Mouse (Mus musculus): ENCODE data around the gene Ece1. TPM values are rescaled to one million over a fixed set of nuclear protein-coding genes. Genes with fewer than 3 reads are reported as not detected.
A peak's percentile ranks its signal among the peaks of the same experiment; 100 is the strongest.

Ece1 gene
- polyA plus RNA-seq, 1 experiment, result 69.9 TPM

DNA sequence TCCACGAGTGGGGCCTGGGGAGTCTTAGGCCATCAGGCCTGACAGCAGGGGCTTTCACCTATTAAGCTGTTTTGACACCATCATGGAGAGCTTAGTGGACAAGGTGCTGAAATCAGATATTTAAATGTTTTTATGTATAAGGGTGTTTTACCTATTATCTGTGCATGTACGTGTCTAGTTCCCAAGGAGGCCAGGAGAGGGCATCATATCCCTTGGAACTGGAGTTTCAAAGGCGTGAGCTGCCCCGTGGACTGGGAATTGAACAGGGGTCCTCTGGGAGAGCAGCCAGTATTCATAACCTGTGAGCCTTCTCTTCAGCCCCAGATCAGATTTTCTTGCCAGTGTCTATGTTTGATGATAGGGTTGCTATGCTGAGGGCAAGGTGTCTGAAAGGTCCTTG lies 128.4 kb downstream of the Ece1 start:
- Histone ChIP-seq H3K79me2 (ENCODE audit: control insufficient read depth, insufficient read depth) (peaks cover 15% of the 10 kb centered on the region), H3ac (ENCODE audit: control insufficient read depth, insufficient read length) (no peak overlapping the region), H3K36me3 (ENCODE audit: control insufficient read depth, insufficient read depth) (no peaks in the 10 kb centered on the region), H3K4me3 (no peak overlapping the region), H3K4me2 (ENCODE audit: low read depth) (no peak overlapping the region), H3K27me3 (ENCODE audit: control insufficient read depth, insufficient read depth, insufficient read length) (no peaks in the 10 kb centered on the region)
- TF ChIP-seq POLR2A (IDR thresholded peaks at IDR 0.05; ENCODE audit: insufficient read length, low read depth) (no peak), TCF12 (IDR thresholded peaks at IDR 0.05; ENCODE audit: insufficient read depth, poor library complexity, severe bottlenecking) (no peak), E2F4 (IDR thresholded peaks at IDR 0.05; ENCODE audit: insufficient read depth) (no peak), CEBPB (IDR thresholded peaks at IDR 0.05; ENCODE audit: insufficient read depth, poor library complexity, severe bottlenecking) (no peak), MYOD1 (IDR thresholded peaks at IDR 0.05; ENCODE audit: control insufficient read depth in 1 of 3, insufficient read length in 2 of 3, low read depth in 2 of 3) (no peak), SRF (IDR thresholded peaks at IDR 0.05; ENCODE audit: control insufficient read depth, insufficient read length, low read depth) (no peak), REST (IDR thresholded peaks at IDR 0.05; ENCODE audit: insufficient read depth, insufficient read length) (no peak), POLR2AphosphoS2 (IDR thresholded peaks at IDR 0.05; ENCODE audit: insufficient read length, low read depth) (no peak), MAX (IDR thresholded peaks at IDR 0.05; ENCODE audit: low read depth) (no peak), TCF3 (IDR thresholded peaks at IDR 0.05; ENCODE audit: insufficient read length, low read depth) (no peak), USF1 (IDR thresholded peaks at IDR 0.05; ENCODE audit: low read depth) (no peak), MYOG (IDR thresholded peaks at IDR 0.05; ENCODE audit: control insufficient read depth in 1 of 3, insufficient read depth in 1 of 3, insufficient read length in 2 of 3, low read depth in 2 of 3) (no peak)

DNA sequence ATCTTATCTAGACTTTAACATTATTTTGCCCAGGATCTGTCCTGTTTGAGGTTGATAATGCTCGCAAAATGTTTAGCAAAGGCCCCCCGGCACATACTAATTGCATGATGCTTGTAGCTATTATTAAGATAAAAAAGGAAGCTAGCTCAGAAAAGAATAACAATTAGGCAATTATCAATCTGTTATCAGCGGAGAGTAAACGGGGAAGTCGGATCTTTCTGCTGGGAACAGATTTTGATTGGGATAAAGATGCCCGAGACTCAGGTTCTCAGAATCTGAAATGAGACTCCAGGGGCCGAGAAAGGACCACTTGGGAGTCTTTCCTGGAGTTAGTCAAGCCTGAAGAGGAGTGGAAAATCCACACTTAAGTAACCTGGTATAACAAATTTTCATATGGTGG lies 129.2 kb downstream of the Ece1 start:
- no peak for TF ChIP-seq MAX (IDR thresholded peaks at IDR 0.05; ENCODE audit: low read depth)
- TF ChIP-seq MYOD1 (IDR thresholded peaks at IDR 0.05; ENCODE audit: control insufficient read depth in 1 of 3, insufficient read length in 2 of 3, low read depth in 2 of 3), result no peak
- TF ChIP-seq CEBPB (IDR thresholded peaks at IDR 0.05; ENCODE audit: insufficient read depth, poor library complexity, severe bottlenecking), result no peak
- no peak for TF ChIP-seq REST (IDR thresholded peaks at IDR 0.05; ENCODE audit: insufficient read depth, insufficient read length)
- TF ChIP-seq POLR2A (IDR thresholded peaks at IDR 0.05; ENCODE audit: insufficient read length, low read depth), result no peak
- no peak for TF ChIP-seq SRF (IDR thresholded peaks at IDR 0.05; ENCODE audit: control insufficient read depth, insufficient read length, low read depth)
- no peak for TF ChIP-seq USF1 (IDR thresholded peaks at IDR 0.05; ENCODE audit: low read depth)
- no peak for TF ChIP-seq E2F4 (IDR thresholded peaks at IDR 0.05; ENCODE audit: insufficient read depth)
- TF ChIP-seq MYOG (IDR thresholded peaks at IDR 0.05; ENCODE audit: control insufficient read depth in 1 of 3, insufficient read depth in 1 of 3, insufficient read length in 2 of 3, low read depth in 2 of 3), result no peak
- Histone ChIP-seq H3K36me3 (ENCODE audit: control insufficient read depth, insufficient read depth) (no peaks in the 10 kb centered on the region), H3K79me2 (ENCODE audit: control insufficient read depth, insufficient read depth) (peaks cover 23% of the 10 kb centered on the region), H3K27me3 (ENCODE audit: control insufficient read depth, insufficient read depth, insufficient read length) (no peaks in the 10 kb centered on the region), H3ac (ENCODE audit: control insufficient read depth, insufficient read length) (no peak overlapping the region), H3K4me3 (no peak overlapping the region), H3K4me2 (ENCODE audit: low read depth) (no peak overlapping the region)

DNA sequence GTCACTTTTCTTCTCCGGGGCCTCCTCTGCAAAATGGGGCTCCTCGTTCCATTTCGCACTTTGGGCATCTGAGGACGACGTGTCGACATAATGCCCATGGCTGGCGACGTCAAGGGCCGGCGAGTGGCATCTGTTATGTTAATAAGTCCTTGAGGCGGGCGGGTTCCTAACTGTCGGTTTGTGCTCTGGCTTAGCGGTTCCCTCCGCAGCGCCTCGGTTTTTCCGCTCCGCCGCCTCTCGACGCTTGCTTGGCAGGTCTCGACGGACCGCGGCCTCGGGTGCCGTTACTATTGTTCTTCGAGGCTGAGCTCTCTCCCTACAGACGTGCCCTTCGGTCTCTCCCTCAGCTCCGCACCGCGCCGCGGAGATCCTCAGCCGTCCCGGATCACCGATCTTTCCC lies 130.9 kb downstream of the Ece1 start, which contains the start of gene Eif4g3:
Gene Eif4g3, plus strand, starts transcription at position 133 of the 400 bp plus-strand sequence.
- peaks cover 28% of the 10 kb centered on the region for H3K79me2 ChIP-seq (ENCODE audit: control insufficient read depth, insufficient read depth)
- peak within 1 kb of the TSS; percentile 79 for H3K4me2 ChIP-seq (ENCODE audit: low read depth)
- TF ChIP-seq USF1 (IDR thresholded peaks at IDR 0.05; ENCODE audit: low read depth) (no peak), MYOG (IDR thresholded peaks at IDR 0.05; ENCODE audit: control insufficient read depth in 1 of 3, insufficient read depth in 1 of 3, insufficient read length in 2 of 3, low read depth in 2 of 3) (no peak), MAX (IDR thresholded peaks at IDR 0.05; ENCODE audit: low read depth) (no peak), E2F4 (IDR thresholded peaks at IDR 0.05; ENCODE audit: insufficient read depth) (no peak), TCF3 (IDR thresholded peaks at IDR 0.05; ENCODE audit: insufficient read length, low read depth) (no peak), REST (IDR thresholded peaks at IDR 0.05; ENCODE audit: insufficient read depth, insufficient read length) (no peak), CEBPB (IDR thresholded peaks at IDR 0.05; ENCODE audit: insufficient read depth, poor library complexity, severe bottlenecking) (no peak), TCF12 (IDR thresholded peaks at IDR 0.05; ENCODE audit: insufficient read depth, poor library complexity, severe bottlenecking) (no peak), MYOD1 (IDR thresholded peaks at IDR 0.05; ENCODE audit: control insufficient read depth in 1 of 3, insufficient read length in 2 of 3, low read depth in 2 of 3) (no peak), POLR2AphosphoS2 (IDR thresholded peaks at IDR 0.05; ENCODE audit: insufficient read length, low read depth) (no peak), SRF (IDR thresholded peaks at IDR 0.05; ENCODE audit: control insufficient read depth, insufficient read length, low read depth) (no peak), POLR2A (IDR thresholded peaks at IDR 0.05; ENCODE audit: insufficient read length, low read depth) (no peak)
- no peaks in the 10 kb centered on the region for H3K27me3 ChIP-seq (ENCODE audit: control insufficient read depth, insufficient read depth, insufficient read length)
- H3K36me3 ChIP-seq (ENCODE audit: control insufficient read depth, insufficient read depth), result no peaks in the 10 kb centered on the region
- peak within 1 kb of the TSS; percentile 83 for H3K4me3 ChIP-seq
- peak within 1 kb of the TSS; percentile 59 for H3ac ChIP-seq (ENCODE audit: control insufficient read depth, insufficient read length)

DNA sequence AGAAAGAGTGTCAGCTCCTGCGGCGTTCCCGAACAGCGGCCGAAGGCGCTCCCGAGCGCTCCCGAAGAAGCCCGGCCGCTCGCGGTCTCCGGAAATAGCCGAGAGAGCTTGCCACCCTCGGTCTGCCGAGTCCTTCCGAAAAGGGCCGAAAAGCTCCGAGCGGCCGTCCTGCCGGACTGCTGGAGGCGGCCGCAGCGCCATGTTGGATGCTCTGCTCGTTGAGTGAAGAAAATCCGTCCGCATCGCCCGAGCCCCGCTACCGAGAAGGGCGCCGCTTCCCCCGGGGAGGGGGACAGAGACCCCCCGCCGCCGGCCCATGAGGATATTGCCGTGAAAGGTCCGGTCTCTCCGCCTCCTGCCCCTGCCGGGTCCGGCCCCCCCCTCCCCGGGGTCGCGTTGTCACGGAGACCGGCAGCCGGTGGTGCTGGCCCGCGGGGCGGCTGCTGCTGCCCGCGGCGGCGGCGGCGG lies 131.3 kb downstream of the Ece1 start:
- TF ChIP-seq TCF3 (IDR thresholded peaks at IDR 0.05; ENCODE audit: insufficient read length, low read depth), result no peak
- peak; percentile 89 for TF ChIP-seq POLR2AphosphoS2 (IDR thresholded peaks at IDR 0.05; ENCODE audit: insufficient read length, low read depth)
- TF ChIP-seq POLR2A (IDR thresholded peaks at IDR 0.05; ENCODE audit: insufficient read length, low read depth), result peak; percentile 90

More for the DNA sequence above, 131.3 kb downstream of the Ece1 start:
- Histone ChIP-seq H3K27me3 (ENCODE audit: control insufficient read depth, insufficient read depth, insufficient read length) (no peaks in the 10 kb centered on the region), H3K36me3 (ENCODE audit: control insufficient read depth, insufficient read depth) (no peaks in the 10 kb centered on the region), H3K4me2 (ENCODE audit: low read depth) (peak overlapping the region; percentile 79), H3K4me3 (peak overlapping the region; percentile 83), H3ac (ENCODE audit: control insufficient read depth, insufficient read length) (peak overlapping the region; percentile 59), H3K79me2 (ENCODE audit: control insufficient read depth, insufficient read depth) (peaks cover 28% of the 10 kb centered on the region)

Data from myocyte (in vitro differentiated cells).